Mouse (Mus musculus) ES-Bruce4 (cell line): ENCODE results near the gene Zbtb49. TPM values are rescaled to one million over a fixed set of nuclear protein-coding genes. Genes with fewer than 3 reads are reported as not detected.

Experiments used
- H3K27ac ChIP-seq: 2 replicates; pipeline ENCODE4 v1.5.1; 2012; ENCODE audit warnings: low read length, inconsistent platforms; ENCODE audit not compliant: insufficient read depth
- H3K27me3 ChIP-seq: 2 replicates; pipeline ENCODE4 v1.6.1; 2012; ENCODE audit warnings: mild to moderate bottlenecking, low read length, inconsistent platforms; ENCODE audit not compliant: control insufficient read depth, poor library complexity, insufficient read depth, severe bottlenecking
- H3K36me3 ChIP-seq: 2 replicates; pipeline ENCODE4 v1.6.1; 2012; ENCODE audit warnings: inconsistent platforms, mild to moderate bottlenecking, low read length, moderate library complexity; ENCODE audit not compliant: control insufficient read depth, poor library complexity, insufficient read depth, severe bottlenecking
- H3K4me1 ChIP-seq: one replicate; pipeline ENCODE4 v1.8.1; 2011; ENCODE audit warnings: low read length; ENCODE audit not compliant: control insufficient read depth, insufficient read depth
- H3K4me3 ChIP-seq: 2 replicates; pipeline ENCODE4 v1.5.1; 2011; ENCODE audit warnings: low read depth, mild to moderate bottlenecking, low read length
- H3K9ac ChIP-seq: 2 replicates; pipeline ENCODE4 v1.6.1; 2012; ENCODE audit warnings: low read depth, mild to moderate bottlenecking, inconsistent platforms; ENCODE audit not compliant: poor library complexity, severe bottlenecking
- H3K9me3 ChIP-seq: replicated peaks from 2 replicates; pipeline ENCODE4 v1.6.1; 2012; ENCODE audit warnings: mild to moderate bottlenecking, low read length, inconsistent platforms; ENCODE audit not compliant: control insufficient read depth, poor library complexity, insufficient read depth, severe bottlenecking
- CTCF ChIP-seq: IDR thresholded peaks from one replicate; pipeline ENCODE4 v1.8.1; 2011; ENCODE audit warnings: low read depth, low read length
- EP300 ChIP-seq: IDR thresholded peaks from 2 replicates; pipeline ENCODE4 v1.6.1; 2011; ENCODE audit warnings: low read depth, low read length; ENCODE audit not compliant: insufficient read depth
- POLR2A ChIP-seq: IDR thresholded peaks from one replicate; pipeline ENCODE4 v1.8.1; 2011; ENCODE audit warnings: low read length; ENCODE audit not compliant: insufficient read depth
- polyA plus RNA-seq: library from polyadenylated mRNA; stranded (reverse); fragments of >200 nt; gene quantifications from 2 replicates; pipeline ENCODE4 v1.2.4, GENCODE M21; 2011; ENCODE audit warnings: low read depth; ENCODE audit not compliant: missing spikeins, insufficient read depth, insufficient read length

Zbtb49 gene
- polyA plus RNA-seq, 1 experiment, result 5.6 TPM

DNA sequence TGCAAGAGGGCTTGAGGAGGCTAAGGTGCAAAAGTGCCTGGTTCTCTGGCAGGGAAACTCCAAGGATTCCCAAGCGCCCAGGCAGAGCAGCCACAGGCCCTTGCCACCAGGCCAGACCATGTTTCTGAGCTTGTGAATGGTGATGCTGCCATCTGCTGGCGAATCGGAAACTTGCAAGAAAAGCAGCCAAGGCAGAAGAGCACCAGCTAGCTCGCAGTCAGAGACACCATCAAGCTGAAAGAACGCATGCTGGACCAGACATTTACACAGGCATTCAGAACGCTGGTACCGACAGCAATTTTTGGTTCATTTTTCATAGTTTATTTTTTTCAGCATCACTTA is 22.8 kb downstream of the Zbtb49 start:
- Histone ChIP-seq H3K27me3 (no peaks in the 10 kb centered on the region), H3K9ac (no peak overlapping the region), H3K36me3 (no peaks in the 10 kb centered on the region), H3K4me1 (no peaks in the 10 kb centered on the region), H3K27ac (no peak overlapping the region), H3K9me3 (no peaks in the 10 kb centered on the region), H3K4me3 (no peak overlapping the region)
- no peak for TF ChIP-seq EP300
- TF ChIP-seq CTCF, result peak; percentile 93
- no peak for TF ChIP-seq POLR2A

- no peaks in the 10 kb centered on the region for H3K36me3 ChIP-seq
- H3K4me3 ChIP-seq, result no peak overlapping the region
- H3K4me1 ChIP-seq, result no peaks in the 10 kb centered on the region
- H3K27ac ChIP-seq, result no peak overlapping the region
- TF ChIP-seq CTCF, result no peak
- TF ChIP-seq EP300, result no peak
- no peak for TF ChIP-seq POLR2A
- H3K27me3 ChIP-seq, result no peaks in the 10 kb centered on the region
- H3K9ac ChIP-seq, result no peak overlapping the region
- no peaks in the 10 kb centered on the region for H3K9me3 ChIP-seq
Observed at GRCm38 (mm10) chr5:38196821-38197481, 23.3 kb downstream of the Zbtb49 start.

GRCm38 (mm10) chr5:38195941-38196340 is 24.3 kb downstream of the Zbtb49 start:
- TF ChIP-seq CTCF, result no peak
- Histone ChIP-seq H3K27ac (no peak overlapping the region), H3K4me1 (no peaks in the 10 kb centered on the region), H3K9me3 (no peaks in the 10 kb centered on the region), H3K9ac (no peak overlapping the region), H3K4me3 (no peak overlapping the region), H3K27me3 (no peaks in the 10 kb centered on the region), H3K36me3 (no peaks in the 10 kb centered on the region)

- no peaks in the 10 kb centered on the region for H3K4me1 ChIP-seq
- H3K4me3 ChIP-seq, result no peak overlapping the region
- H3K27ac ChIP-seq, result no peak overlapping the region
- H3K36me3 ChIP-seq, result no peaks in the 10 kb centered on the region
- H3K9me3 ChIP-seq, result no peaks in the 10 kb centered on the region
- no peak overlapping the region for H3K9ac ChIP-seq
- no peaks in the 10 kb centered on the region for H3K27me3 ChIP-seq
- TF ChIP-seq POLR2A, result no peak
- no peak for TF ChIP-seq CTCF
- no peak for TF ChIP-seq EP300
Observed at GRCm38 (mm10) chr5:38194946-38195345, 25.3 kb downstream of the Zbtb49 start.

DNA sequence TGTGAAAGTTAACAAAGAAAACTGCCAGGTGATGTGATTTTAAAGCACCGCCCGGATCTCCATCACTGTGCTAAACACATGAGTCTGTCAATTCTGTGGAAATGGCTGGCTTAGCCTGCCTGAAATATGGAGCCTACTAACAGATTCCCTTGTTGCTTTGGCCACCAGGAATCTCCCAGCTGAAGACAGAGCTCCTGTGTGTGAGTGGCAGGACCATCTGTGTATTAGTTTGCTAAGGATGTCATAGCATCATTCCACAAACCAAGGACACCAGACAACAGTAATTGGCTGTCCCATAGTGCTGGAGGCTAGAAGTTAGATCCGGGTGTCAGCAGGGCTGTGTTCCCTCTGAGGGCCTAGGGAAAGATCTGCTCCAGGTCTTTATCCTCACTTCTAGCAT is 29.4 kb downstream of the Zbtb49 start:
- no peaks in the 10 kb centered on the region for H3K27me3 ChIP-seq
- no peaks in the 10 kb centered on the region for H3K36me3 ChIP-seq
- H3K4me3 ChIP-seq, result no peak overlapping the region
- TF ChIP-seq EP300 (no peak), CTCF (no peak), POLR2A (no peak)
- H3K9me3 ChIP-seq, result no peaks in the 10 kb centered on the region
- H3K27ac ChIP-seq, result no peak overlapping the region
- no peaks in the 10 kb centered on the region for H3K4me1 ChIP-seq
- no peak overlapping the region for H3K9ac ChIP-seq

DNA sequence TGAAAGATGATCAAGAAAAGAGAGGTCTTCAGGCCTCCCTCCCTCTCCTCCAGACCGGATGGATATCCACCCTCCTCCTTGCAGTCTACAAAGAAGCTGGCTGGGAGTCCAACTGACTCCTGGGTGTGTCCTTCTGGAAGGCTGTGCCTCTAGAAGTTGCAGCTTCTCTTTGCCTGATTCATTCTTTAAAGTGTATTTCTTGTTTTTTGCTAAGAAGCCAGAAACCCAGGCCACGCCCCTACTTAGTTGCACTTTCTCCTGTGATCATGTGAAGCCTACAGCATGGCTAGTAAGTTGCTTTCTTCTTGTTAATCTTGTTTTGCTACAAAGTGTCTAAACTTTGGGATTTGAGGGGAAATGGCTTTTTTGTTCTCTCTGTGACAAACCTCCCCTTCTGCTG is 33.3 kb downstream of the Zbtb49 start:
- no peak overlapping the region for H3K9ac ChIP-seq
- H3K27ac ChIP-seq, result no peak overlapping the region
- no peak overlapping the region for H3K4me3 ChIP-seq
- H3K9me3 ChIP-seq, result no peaks in the 10 kb centered on the region
- H3K27me3 ChIP-seq, result no peaks in the 10 kb centered on the region
- TF ChIP-seq POLR2A (no peak), CTCF (no peak), EP300 (no peak)
- H3K4me1 ChIP-seq, result no peaks in the 10 kb centered on the region
- no peaks in the 10 kb centered on the region for H3K36me3 ChIP-seq
